Mouse (Mus musculus) lung, embryonic 14.5 days (tissue): ENCODE results near the gene Tekt4. TPM values are rescaled to one million over a fixed set of nuclear protein-coding genes. Genes with fewer than 3 reads are reported as not detected.

Source experiments
- ATAC-seq: fragments of 200-750 bp; cut with Nextera tagmentation; 2 replicates; pipeline ENCODE4 v1.8.0; 2017; ENCODE audit warnings: mild to moderate bottlenecking, moderate TSS enrichment, moderate library complexity; ENCODE audit not compliant: insufficient read depth
- DNase-seq: peaks from one replicate; pipeline ENCODE4 v3.0.0-alpha.2; 2015
- H3K27ac ChIP-seq: fragments of 300-500 bp; sonication (generic); 2 replicates; pipeline ENCODE4 v1.5.1; 2014; ENCODE audit warnings: low read depth, mild to moderate bottlenecking, moderate library complexity
- H3K27me3 ChIP-seq: fragments of 300-500 bp; sonication (generic); 2 replicates; pipeline ENCODE4 v1.6.1; 2014; ENCODE audit warnings: low read length, control low read depth; ENCODE audit not compliant: insufficient read depth
- H3K36me3 ChIP-seq: fragments of 300-500 bp; sonication (generic); 2 replicates; pipeline ENCODE4 v1.6.1; 2014; ENCODE audit warnings: control low read depth; ENCODE audit not compliant: insufficient read depth
- H3K4me1 ChIP-seq: fragments of 300-500 bp; sonication (generic); 2 replicates; pipeline ENCODE4 v1.6.1; 2014; ENCODE audit warnings: antibody characterized with exemption, control low read depth; ENCODE audit not compliant: insufficient read depth
- H3K4me2 ChIP-seq: fragments of 300-500 bp; sonication (generic); 2 replicates; pipeline ENCODE4 v1.6.1; 2014; ENCODE audit warnings: mild to moderate bottlenecking
- H3K4me3 ChIP-seq: fragments of 300-500 bp; sonication (generic); 2 replicates; pipeline ENCODE4 v1.5.1; 2014; ENCODE audit warnings: low read depth, low read length
- H3K9ac ChIP-seq: fragments of 300-500 bp; sonication (generic); 2 replicates; pipeline ENCODE4 v1.6.1; 2014
- H3K9me3 ChIP-seq: fragments of 300-500 bp; sonication (generic); 2 replicates; pipeline ENCODE4 v1.6.1; 2016; ENCODE audit warnings: low read depth, low read length, control low read depth
- CTCF ChIP-seq: IDR thresholded peaks from 2 replicates; pipeline ENCODE4 v1.5.1; 2016; ENCODE audit warnings: antibody characterized with exemption, low read depth
- WGBS: fragments of 180-500 bp; shearing (Covaris S2); extraction: QIAGEN DNeasy Blood & Tissue Kit; methylation state at CpG from one replicate; pipeline ENCODE4 v1.1.7; 2014; 5-methylcytosine and 5-hydroxymethylcytosine counted together
- polyA plus RNA-seq: library from polyadenylated mRNA; unstranded; fragments of >200 nt; fragmentation: Nextera tagmentation; extraction: Ambion mirVana; gene quantifications from 2 replicates; pipeline ENCODE4 v1.2.1, GENCODE M21; 2014

Tekt4 gene
- polyA plus RNA-seq, 1 experiment from 2014 or later: 0.20 TPM

DNA sequence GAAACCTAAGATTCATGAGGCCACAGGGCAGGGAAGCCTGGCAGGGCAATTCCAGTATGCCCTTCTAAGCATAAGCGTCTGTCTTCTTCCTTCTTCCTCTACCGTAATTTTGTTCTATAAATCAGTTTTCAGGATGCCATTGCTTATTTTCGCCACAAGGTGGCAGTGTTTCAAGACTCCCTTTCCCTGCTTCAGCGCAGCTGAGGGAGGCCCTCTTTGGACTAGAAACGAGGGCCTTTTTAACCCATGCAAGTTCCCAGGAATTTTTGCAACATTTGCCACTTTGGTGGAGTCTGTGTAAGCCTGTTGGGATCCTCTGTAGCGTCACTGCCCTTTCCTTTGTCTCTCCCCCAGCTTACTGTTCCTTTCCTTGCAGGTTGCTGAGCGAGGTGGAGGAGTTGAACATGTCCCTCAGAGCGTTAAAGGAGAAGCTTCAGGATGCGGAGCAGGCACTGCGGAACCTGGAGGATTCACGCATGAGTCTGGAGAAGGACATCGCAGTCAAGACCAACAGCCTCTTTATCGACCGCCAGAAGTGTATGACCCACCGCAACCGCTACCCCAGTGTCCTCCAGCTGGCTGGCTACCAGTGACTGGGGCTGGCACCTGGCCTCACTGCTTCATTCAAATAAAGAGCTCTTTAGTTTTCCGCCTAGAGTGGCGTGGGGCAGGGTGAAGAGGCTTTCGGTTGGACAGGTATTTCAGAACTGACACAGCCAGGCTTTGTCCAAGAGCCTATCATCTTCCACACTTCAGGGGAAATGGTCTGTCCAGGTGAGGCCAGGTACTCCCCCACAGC lies 21.7 kb downstream of the Tekt4 start:
- DNase-seq (peak; percentile 90), ATAC-seq (peak; percentile 48; the same call in 1 of the 2 replicates)
- no peak overlapping the region for H3K9ac ChIP-seq
- WGBS: 29% methylated on average over 19 of the region's 19 CpGs
- TF ChIP-seq CTCF: peak; percentile 92
- H3K36me3 ChIP-seq: no peaks in the 10 kb centered on the region
- no peak overlapping the region for H3K4me2 ChIP-seq
- peaks cover 9% of the 10 kb centered on the region for H3K27me3 ChIP-seq
- no peak overlapping the region for H3K27ac ChIP-seq
- no peak overlapping the region for H3K4me3 ChIP-seq
- no peaks in the 10 kb centered on the region for H3K4me1 ChIP-seq
- no peaks in the 10 kb centered on the region for H3K9me3 ChIP-seq

DNA sequence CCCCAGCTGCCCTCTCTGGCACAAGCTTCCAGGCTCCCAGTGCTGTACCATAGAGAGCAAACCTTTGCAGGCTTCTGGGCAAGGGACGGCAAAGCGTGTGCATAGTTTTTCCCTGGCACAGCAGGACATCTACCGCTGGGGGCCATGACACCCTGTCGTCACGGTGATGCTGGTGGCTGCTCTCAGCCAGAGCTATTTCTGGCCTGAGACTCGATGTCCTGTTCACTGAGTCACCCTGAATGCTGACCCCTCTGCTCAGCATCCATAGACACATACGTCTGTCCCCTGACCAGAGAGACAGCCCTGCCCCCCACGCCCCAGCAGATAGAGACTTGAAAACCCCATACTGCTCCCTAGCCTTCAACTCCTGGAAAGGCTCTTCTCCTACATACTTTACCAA lies 25.7 kb downstream of the Tekt4 start:
- no peak for TF ChIP-seq CTCF
- no peak for ATAC-seq
- H3K4me1 ChIP-seq: no peaks in the 10 kb centered on the region
- H3K4me3 ChIP-seq: no peak overlapping the region
- no peak overlapping the region for H3K27ac ChIP-seq
- H3K27me3 ChIP-seq: no peaks in the 10 kb centered on the region
- DNase-seq: no peak
- H3K36me3 ChIP-seq: no peaks in the 10 kb centered on the region
- 39% methylated on average over 8 of the region's 8 CpGs for WGBS
- no peak overlapping the region for H3K4me2 ChIP-seq
- no peak overlapping the region for H3K9ac ChIP-seq
- no peaks in the 10 kb centered on the region for H3K9me3 ChIP-seq

DNA sequence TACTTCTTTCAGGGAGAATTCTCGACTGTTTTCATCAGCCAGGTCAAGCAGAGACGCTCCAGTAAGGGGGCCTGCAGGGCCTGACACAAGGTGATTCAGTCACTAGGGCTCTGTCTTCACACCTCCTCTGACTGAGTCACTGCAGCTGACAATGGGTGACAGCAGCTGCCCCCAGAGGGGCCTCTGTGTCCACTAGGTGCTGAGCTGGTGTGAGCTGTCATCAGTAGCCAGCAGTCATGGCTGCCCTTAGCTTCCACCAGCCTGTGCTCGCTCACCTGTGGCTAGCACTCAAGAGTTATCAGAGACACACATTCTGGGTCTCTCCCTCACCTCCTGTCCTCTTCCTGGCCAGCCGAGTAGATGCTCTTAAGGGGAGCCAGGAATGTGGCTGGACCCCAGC lies 26.4 kb downstream of the Tekt4 start:
- Histone ChIP-seq H3K9me3 (no peaks in the 10 kb centered on the region), H3K4me2 (no peak overlapping the region), H3K9ac (no peak overlapping the region), H3K27me3 (no peaks in the 10 kb centered on the region), H3K27ac (no peak overlapping the region), H3K36me3 (no peaks in the 10 kb centered on the region), H3K4me3 (no peak overlapping the region), H3K4me1 (no peaks in the 10 kb centered on the region)
- DNase-seq (no peak), ATAC-seq (no peak)
- 30% methylated on average over 4 of the region's 4 CpGs for WGBS
- no peak for TF ChIP-seq CTCF

DNA sequence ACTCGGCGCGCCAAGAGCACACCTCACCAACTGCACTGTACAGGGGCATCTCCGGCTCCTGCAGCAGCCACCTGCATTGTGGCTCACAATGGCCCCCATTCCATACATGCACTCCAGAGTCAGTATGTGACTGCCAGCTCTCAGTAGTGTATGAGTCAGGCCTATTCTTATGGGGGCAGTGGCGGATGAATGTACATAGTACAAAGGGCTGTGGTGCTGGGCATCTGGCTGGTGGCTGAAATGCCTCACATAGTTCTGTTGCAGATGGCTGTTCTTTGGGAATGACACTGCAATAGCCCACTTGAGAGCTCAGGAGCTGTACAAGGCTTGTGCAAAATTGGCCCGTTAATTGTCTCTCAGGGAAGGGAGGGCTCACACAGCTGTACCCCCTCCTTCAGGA lies 27.7 kb downstream of the Tekt4 start:
- Histone ChIP-seq H3K9me3 (no peaks in the 10 kb centered on the region), H3K27me3 (no peaks in the 10 kb centered on the region), H3K4me3 (no peak overlapping the region), H3K4me1 (no peaks in the 10 kb centered on the region), H3K9ac (no peak overlapping the region), H3K27ac (no peak overlapping the region), H3K4me2 (no peak overlapping the region), H3K36me3 (no peaks in the 10 kb centered on the region)
- ATAC-seq: no peak
- no peak for TF ChIP-seq CTCF
- 85% methylated on average over 6 of the region's 6 CpGs for WGBS
- DNase-seq: no peak

DNA sequence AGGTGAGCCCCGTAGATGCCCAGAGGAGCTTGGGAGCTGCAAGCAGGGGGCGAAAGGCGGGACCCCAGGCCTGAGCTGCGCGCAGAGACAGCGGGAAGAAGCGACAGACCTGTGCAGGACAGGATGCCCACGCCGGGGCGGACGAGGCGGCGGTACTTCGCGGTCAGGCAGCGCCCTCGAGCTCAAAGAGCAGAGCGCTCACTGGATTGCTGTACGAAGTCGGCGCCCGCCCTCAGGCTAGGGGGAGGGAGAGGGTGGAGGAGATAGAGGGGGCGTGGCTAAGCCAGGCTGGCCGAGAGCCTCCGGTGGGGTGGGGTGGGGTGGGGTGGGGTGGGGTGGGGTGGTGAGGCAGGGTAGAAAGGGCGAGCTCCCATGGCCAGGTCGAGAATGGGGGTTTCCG lies 42.6 kb downstream of the Tekt4 start, which contains the start of gene Sstr5:
Gene Sstr5, minus strand, starts transcription at position 276 of the 400 bp plus-strand sequence.
- Histone ChIP-seq H3K9me3 (no peaks in the 10 kb centered on the region), H3K27me3 (peaks cover 24% of the 10 kb centered on the region), H3K4me2 (peak within 1 kb of the TSS; percentile 52), H3K4me3 (peak within 1 kb of the TSS; percentile 22; the same call in 1 of the 2 replicates), H3K36me3 (no peaks in the 10 kb centered on the region), H3K4me1 (no peaks in the 10 kb centered on the region), H3K9ac (0 out of 2 replicates have a peak within 1 kb of the TSS, but pooled peaks have one; percentile 9), H3K27ac (no peak within 1 kb of the TSS)
- DNase-seq: peak; percentile 55
- no peak for TF ChIP-seq CTCF
- ATAC-seq: no peak
- WGBS: 1% methylated on average over 26 of the region's 28 CpGs

DNA sequence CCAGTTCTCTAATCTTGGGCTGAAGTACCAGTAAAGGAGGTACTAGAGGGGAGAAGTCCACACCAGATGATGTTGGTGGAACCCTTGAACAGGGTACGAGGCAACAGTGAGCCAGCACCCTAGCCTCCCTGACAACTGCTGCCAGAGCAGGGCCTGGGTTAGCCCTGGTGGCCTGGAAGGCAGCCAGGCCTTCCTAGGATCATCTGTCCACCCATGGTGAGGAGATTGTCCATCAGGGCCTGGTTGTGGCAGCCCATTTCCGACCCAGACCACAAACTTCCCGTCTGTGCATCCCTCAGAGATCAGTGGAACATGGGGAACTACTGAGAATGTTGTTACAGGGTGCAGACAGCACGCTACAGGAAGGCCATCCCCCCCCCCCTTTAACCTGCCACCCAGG lies 48.2 kb downstream of the Tekt4 start:
- TF ChIP-seq CTCF: no peak
- ATAC-seq (no peak), DNase-seq (no peak)
- no peak overlapping the region for H3K4me2 ChIP-seq
- H3K36me3 ChIP-seq: no peaks in the 10 kb centered on the region
- H3K4me1 ChIP-seq: no peaks in the 10 kb centered on the region
- H3K27me3 ChIP-seq: peaks cover under 1% of the 10 kb centered on the region; the same call in 1 of the 2 replicates
- H3K9me3 ChIP-seq: no peaks in the 10 kb centered on the region
- no peak overlapping the region for H3K9ac ChIP-seq
- no peak overlapping the region for H3K27ac ChIP-seq
- no peak overlapping the region for H3K4me3 ChIP-seq
- whole genome bisulfite sequencing: 64% methylated on average over 4 of the region's 4 CpGs

DNA sequence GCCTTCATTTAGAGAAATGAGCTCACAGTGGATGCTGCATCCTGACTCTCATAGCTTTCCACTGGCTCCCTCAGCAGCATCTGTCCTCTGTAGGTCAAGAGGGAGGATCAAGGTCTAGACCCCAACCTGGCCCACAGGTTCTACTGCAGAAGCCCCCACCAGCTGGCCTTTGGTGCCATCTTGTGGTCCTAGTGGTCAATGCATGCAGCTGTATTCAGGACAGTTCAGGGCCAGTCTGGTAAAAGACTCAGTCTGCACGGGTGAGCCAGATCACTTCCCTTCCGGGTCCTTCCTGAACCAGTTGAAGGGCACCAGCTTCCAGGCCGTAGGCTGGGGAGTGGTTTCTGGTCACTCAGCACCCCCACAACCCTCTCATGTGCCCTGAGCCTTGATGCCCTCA lies 53.4 kb downstream of the Tekt4 start:
- WGBS: 14% methylated on average over 3 of the region's 3 CpGs

More for the DNA sequence above, 53.4 kb downstream of the Tekt4 start:
- no peak overlapping the region for H3K9ac ChIP-seq
- peak; percentile 96 for TF ChIP-seq CTCF
- no peaks in the 10 kb centered on the region for H3K9me3 ChIP-seq
- H3K27ac ChIP-seq: no peak overlapping the region
- no peak overlapping the region for H3K4me3 ChIP-seq
- ATAC-seq (no peak), DNase-seq (peak; percentile 83)
- no peaks in the 10 kb centered on the region for H3K36me3 ChIP-seq
- no peaks in the 10 kb centered on the region for H3K4me1 ChIP-seq
- H3K27me3 ChIP-seq: no peaks in the 10 kb centered on the region
- no peak overlapping the region for H3K4me2 ChIP-seq
